Mouse (Mus musculus) lung, postnatal 0 days (tissue): ENCODE data around the gene Arhgap30.

ENCODE experiments used
- CTCF ChIP-seq: IDR thresholded peaks from 2 replicates; pipeline ENCODE4 v1.5.1; 2016; ENCODE audit warnings: antibody characterized with exemption, mild to moderate bottlenecking
- EP300 ChIP-seq: IDR thresholded peaks from 2 replicates; pipeline ENCODE4 v1.6.1; 2016; ENCODE audit warnings: antibody characterized with exemption, mild to moderate bottlenecking, control low read depth

DNA sequence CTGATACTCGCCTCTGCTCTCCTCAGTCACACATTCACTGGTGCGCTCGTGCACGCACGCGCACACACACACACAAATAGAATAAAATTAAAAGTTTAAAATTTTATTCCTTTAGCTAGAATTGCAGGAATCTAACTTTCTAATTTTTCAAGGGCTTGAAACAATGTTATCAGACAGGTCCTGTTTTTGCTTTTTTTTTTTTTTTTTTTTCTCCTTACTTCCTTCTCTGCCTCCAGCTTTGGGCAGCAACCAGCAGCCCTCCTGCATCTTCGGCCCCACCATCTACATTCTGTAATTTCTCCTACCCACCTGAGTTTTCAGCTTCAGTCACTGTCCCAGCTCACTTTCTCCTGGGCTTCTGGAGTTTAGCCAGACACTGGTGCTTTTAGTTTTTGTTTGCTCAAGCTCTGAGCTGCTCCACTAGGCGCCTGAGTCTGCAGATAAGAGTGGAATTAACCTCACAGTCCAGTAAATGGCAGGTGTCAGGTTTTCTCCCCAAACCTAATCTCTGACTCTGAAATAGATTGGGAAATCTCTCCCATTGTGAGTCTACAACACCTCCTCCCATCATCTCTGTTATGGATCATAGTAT, 33.8 kb downstream of the Arhgap30 start:
- TF ChIP-seq CTCF (no peak), EP300 (no peak)
